Mouse (Mus musculus): ENCODE results near the gene Gpd2.

DNA sequence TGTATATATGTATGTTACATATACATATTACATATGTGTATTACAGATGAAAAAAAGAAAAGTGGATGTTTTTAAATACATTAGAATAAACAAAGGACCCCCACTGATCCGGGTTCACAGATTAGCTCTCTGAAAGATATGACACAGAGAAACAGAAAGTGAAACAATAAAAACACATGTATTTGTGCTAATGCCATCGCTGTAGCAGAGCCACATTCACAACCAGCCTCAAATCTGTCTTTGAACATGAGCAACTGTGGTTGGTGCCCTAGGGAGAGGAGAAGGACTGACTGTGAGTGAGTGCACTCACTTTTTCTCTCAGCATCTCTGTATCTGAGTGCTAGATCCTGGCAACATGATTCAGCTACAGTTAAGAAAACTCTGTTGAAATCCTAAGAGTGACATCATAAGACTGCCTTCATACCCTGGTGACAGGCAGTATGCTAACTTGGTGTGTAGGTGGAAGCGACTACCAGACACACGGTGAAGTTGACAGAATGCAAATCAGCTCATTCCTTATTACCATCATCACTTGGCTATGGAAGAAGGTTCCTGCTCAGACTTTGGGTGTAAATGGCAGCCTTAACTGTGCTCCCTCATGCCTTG lies 170.1 kb downstream of the Gpd2 start:
- TF ChIP-seq CTCF (conservative IDR thresholded peaks at IDR 0.05; ENCODE audit: low read length) (no peak), NANOG (IDR thresholded peaks at IDR 0.05; ENCODE audit: borderline replicate concordance, low read length) (no peak), POU5F1 (IDR thresholded peaks at IDR 0.05; ENCODE audit: borderline replicate concordance, low read length) (no peak)

Measured in E14TG2a.4 (cell line).